Mouse (Mus musculus) forebrain, embryonic 14.5 days (tissue): Measurements from ENCODE around the gene Mtr. TPM values are rescaled to one million over a fixed set of nuclear protein-coding genes. Genes with fewer than 3 reads are reported as not detected.
"Not testable (repeated sequence)": the region's sequence is repeated elsewhere in the genome, so short reads cannot be mapped to it uniquely, and the experiment has no call there.

ENCODE experiments used
- ATAC-seq: fragments of 200-750 bp; cut with Nextera tagmentation; 2 replicates; pipeline ENCODE4 v1.8.0; 2017; ENCODE audit warnings: mild to moderate bottlenecking, moderate library complexity
- DNase-seq: peaks from one replicate; pipeline ENCODE4 v3.0.0-alpha.2; 2015; ENCODE audit warnings: low spot score
- H3K27ac ChIP-seq: fragments of 300-500 bp; sonication (generic); 2 replicates; pipeline ENCODE4 v1.5.1; 2014; ENCODE audit warnings: low read depth, mild to moderate bottlenecking, control low read depth, low read length, moderate library complexity
- H3K27me3 ChIP-seq: fragments of 300-500 bp; sonication (generic); replicated peaks from 2 replicates; pipeline ENCODE4 v1.6.1; 2014; ENCODE audit warnings: low read length, control low read depth, mixed read lengths; ENCODE audit not compliant: control insufficient read depth, insufficient read depth
- H3K36me3 ChIP-seq: fragments of 300-500 bp; sonication (generic); 2 replicates; pipeline ENCODE4 v1.6.1; 2014; ENCODE audit warnings: low read length, control low read depth; ENCODE audit not compliant: control insufficient read depth, insufficient read depth
- H3K4me1 ChIP-seq: fragments of 300-500 bp; sonication (generic); 2 replicates; pipeline ENCODE4 v1.6.1; 2014; ENCODE audit warnings: antibody characterized with exemption, low read length, control low read depth; ENCODE audit not compliant: control insufficient read depth, insufficient read depth
- H3K4me2 ChIP-seq: fragments of 300-500 bp; sonication (generic); 2 replicates; pipeline ENCODE4 v1.6.1; 2014; ENCODE audit warnings: mild to moderate bottlenecking, control low read depth, low read length
- H3K4me3 ChIP-seq: fragments of 300-500 bp; sonication (generic); 2 replicates; pipeline ENCODE4 v1.5.1; 2014; ENCODE audit warnings: low read depth, low read length, control low read depth
- H3K9ac ChIP-seq: fragments of 300-500 bp; sonication (generic); 2 replicates; pipeline ENCODE4 v1.6.1; 2014; ENCODE audit warnings: mild to moderate bottlenecking, low read length, control low read depth, moderate library complexity
- H3K9me3 ChIP-seq: fragments of 300-500 bp; sonication (generic); replicated peaks from 2 replicates; pipeline ENCODE4 v1.6.1; 2016; ENCODE audit warnings: low read length, control low read depth, mixed read lengths; ENCODE audit not compliant: control insufficient read depth
- WGBS: fragments of 180-500 bp; shearing (Covaris S2); extraction: QIAGEN DNeasy Blood & Tissue Kit; methylation state at CpG from one replicate; pipeline ENCODE4 v1.1.7; 2014; 5-methylcytosine and 5-hydroxymethylcytosine counted together
- polyA plus RNA-seq: library from polyadenylated mRNA; unstranded; fragments of >200 nt; fragmentation: Nextera tagmentation; extraction: Ambion mirVana; gene quantifications from 2 replicates; pipeline ENCODE4 v1.2.1, GENCODE M21; 2014

Gene Mtr
- polyA plus RNA-seq, 1 experiment from 2014 or later, result 7.4 TPM

- DNase-seq (peak; percentile 22), ATAC-seq (no peak)
- H3K9ac ChIP-seq, result no peak overlapping the region
- no peaks in the 10 kb centered on the region for H3K4me1 ChIP-seq
- WGBS, result 63% methylated on average over 9 of the region's 9 CpGs
- no peak overlapping the region for H3K27ac ChIP-seq
- no peaks in the 10 kb centered on the region for H3K36me3 ChIP-seq
- H3K4me2 ChIP-seq, result no peak overlapping the region
- H3K27me3 ChIP-seq, result no peaks in the 10 kb centered on the region
- no peaks in the 10 kb centered on the region for H3K9me3 ChIP-seq
- H3K4me3 ChIP-seq, result no peak overlapping the region
These were observed 98.4 kb downstream of the Mtr start for GRCm38 (mm10) chr13:12159288-12160120.

- Histone ChIP-seq H3K9ac (no peak overlapping the region), H3K4me2 (no peak overlapping the region), H3K36me3 (no peaks in the 10 kb centered on the region), H3K27ac (no peak overlapping the region), H3K4me3 (no peak overlapping the region), H3K9me3 (no peaks in the 10 kb centered on the region), H3K27me3 (no peaks in the 10 kb centered on the region), H3K4me1 (no peaks in the 10 kb centered on the region)
- no peak for DNase-seq
- WGBS, result 85% methylated on average over 11 of the region's 11 CpGs
- no peak for ATAC-seq
These were observed 104.0 kb downstream of the Mtr start for GRCm38 (mm10) chr13:12153922-12154321.

GRCm38 (mm10) chr13:12146918-12147507, 110.9 kb downstream of the Mtr start:
- Histone ChIP-seq H3K36me3 (no peaks in the 10 kb centered on the region), H3K4me2 (no peak overlapping the region), H3K27ac (no peak overlapping the region), H3K9ac (no peak overlapping the region), H3K4me1 (no peaks in the 10 kb centered on the region), H3K27me3 (no peaks in the 10 kb centered on the region), H3K9me3 (no peaks in the 10 kb centered on the region), H3K4me3 (no peak overlapping the region)
- 76% methylated on average over 6 of the region's 6 CpGs for WGBS
- DNase-seq (no peak), ATAC-seq (no peak)

- DNase-seq, result no peak
- no peaks in the 10 kb centered on the region for H3K4me1 ChIP-seq
- H3K27me3 ChIP-seq, result no peaks in the 10 kb centered on the region
- no peaks in the 10 kb centered on the region for H3K9me3 ChIP-seq
- 86% methylated on average over 2 of the region's 2 CpGs for WGBS
- H3K9ac ChIP-seq, result no peak overlapping the region
- H3K4me2 ChIP-seq, result no peak overlapping the region
- H3K27ac ChIP-seq, result no peak overlapping the region
- no peak for ATAC-seq
- H3K4me3 ChIP-seq, result no peak overlapping the region
- H3K36me3 ChIP-seq, result no peaks in the 10 kb centered on the region
These were observed 111.5 kb downstream of the Mtr start for GRCm38 (mm10) chr13:12146402-12146801.

GRCm38 (mm10) chr13:12143347-12143746, 114.6 kb downstream of the Mtr start:
- H3K27ac ChIP-seq, result no peak overlapping the region
- H3K4me1 ChIP-seq, result no peaks in the 10 kb centered on the region
- 95% methylated on average over 5 of the region's 5 CpGs for WGBS
- no peak for ATAC-seq
- H3K4me2 ChIP-seq, result no peak overlapping the region
- no peaks in the 10 kb centered on the region for H3K36me3 ChIP-seq
- H3K9me3 ChIP-seq, result no peaks in the 10 kb centered on the region
- no peak for DNase-seq
- H3K27me3 ChIP-seq, result no peaks in the 10 kb centered on the region
- H3K9ac ChIP-seq, result no peak overlapping the region
- no peak overlapping the region for H3K4me3 ChIP-seq

- 92% methylated on average over 10 of the region's 10 CpGs for WGBS
- not testable (repeated sequence) for H3K9ac ChIP-seq
These were observed 121.5 kb downstream of the Mtr start for GRCm38 (mm10) chr13:12136461-12136860.

GRCm38 (mm10) chr13:12133549-12133948, 124.4 kb downstream of the Mtr start:
- Histone ChIP-seq H3K27me3 (no peaks in the 10 kb centered on the region), H3K4me1 (no peaks in the 10 kb centered on the region), H3K9me3 (no peaks in the 10 kb centered on the region), H3K27ac (no peak overlapping the region), H3K36me3 (no peaks in the 10 kb centered on the region), H3K9ac (no peak overlapping the region), H3K4me3 (no peak overlapping the region), H3K4me2 (no peak overlapping the region)
- whole genome bisulfite sequencing, result 91% methylated on average over 7 of the region's 7 CpGs
- no peak for DNase-seq
- ATAC-seq, result no peak

More at GRCm38 (mm10) chr13:12136461-12136860, 121.5 kb downstream of the Mtr start:
- H3K9me3 ChIP-seq, H3K36me3 ChIP-seq, H3K4me1 ChIP-seq, H3K27ac ChIP-seq, H3K27me3 ChIP-seq, ATAC-seq, H3K4me2 ChIP-seq, H3K4me3 ChIP-seq, DNase-seq: not testable (repeated sequence)
